Mouse (Mus musculus): ENCODE measurements around the gene Ptgir. TPM values are rescaled to one million over a fixed set of nuclear protein-coding genes. Genes with fewer than 3 reads are reported as not detected.

Gene Ptgir
- total and polyA plus RNA-seq, 2 experiments from 2014 or later, result 0.11 TPM

DNA sequence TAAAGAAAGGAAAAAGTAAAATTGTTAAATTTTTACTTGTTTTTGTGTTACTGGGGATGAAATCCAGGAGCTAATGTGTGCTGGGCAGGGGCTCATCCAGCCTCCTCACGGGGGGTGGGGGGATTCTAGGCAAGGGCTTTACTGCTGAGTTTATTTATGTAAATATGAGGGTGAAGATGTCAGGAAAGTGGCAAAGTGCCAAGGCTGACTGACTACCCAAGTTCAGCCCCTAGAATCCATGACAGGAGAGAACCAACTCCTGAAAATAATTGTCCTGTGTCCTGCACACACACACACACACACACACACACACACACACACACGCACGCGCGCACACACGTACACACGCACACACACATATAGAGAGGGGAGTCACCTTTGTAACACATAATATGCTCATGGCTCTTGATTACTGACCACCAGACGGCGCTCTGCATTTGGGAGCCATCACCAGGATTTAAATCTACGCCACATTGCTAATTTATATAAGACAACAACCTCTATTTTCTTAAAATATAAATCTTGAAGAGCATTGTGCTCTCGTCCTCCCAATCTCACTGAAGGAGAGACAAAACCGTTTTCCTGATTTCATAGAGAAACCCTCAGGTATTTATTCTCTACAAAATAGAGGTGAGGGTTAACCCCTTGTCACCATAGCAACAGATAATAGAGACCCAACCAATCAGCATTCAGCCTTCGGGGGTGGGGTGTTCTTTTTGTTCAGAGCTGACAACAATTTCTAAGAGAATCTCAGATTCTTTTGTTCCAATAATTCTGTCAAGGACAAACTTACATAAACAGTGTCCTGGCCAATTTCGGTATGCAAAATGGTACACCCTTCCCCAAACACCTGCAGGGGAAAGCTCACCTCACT is 26.7 kb downstream of the Ptgir start:
- Histone ChIP-seq H3K4me2 (ENCODE audit: low read depth, low read length, poor library complexity, severe bottlenecking) (no peak overlapping the region; the same call in 1 of the 2 replicates), H3K9me3 (ENCODE audit: low read length) (no peaks in the 10 kb centered on the region), H3K9ac (replicated peaks; ENCODE audit: low read length, poor library complexity, severe bottlenecking) (no peak overlapping the region), H3K27me3 (ENCODE audit: insufficient read depth, low read length) (no peaks in the 10 kb centered on the region), H3K27ac (ENCODE audit: low read depth, low read length) (peak overlapping the region; percentile 83), H3K4me1 (ENCODE audit: insufficient read depth, low read length) (peaks cover 4% of the 10 kb centered on the region; the same call in 1 of the 2 replicates), H3K36me3 (ENCODE audit: insufficient read depth, low read length) (no peaks in the 10 kb centered on the region), H3K4me3 (ENCODE audit: low read depth, low read length) (no peak overlapping the region)
- peak; percentile 92 for TF ChIP-seq CTCF (IDR thresholded peaks at IDR 0.05)
- peak; percentile 57; the same call in 1 of the 2 replicates for ATAC-seq (ENCODE audit: low FRiP score)
- peak; percentile 89 for DNase-seq (ENCODE audit: low spot score)
- 24% methylated on average over 14 of the region's 14 CpGs for WGBS

DNA sequence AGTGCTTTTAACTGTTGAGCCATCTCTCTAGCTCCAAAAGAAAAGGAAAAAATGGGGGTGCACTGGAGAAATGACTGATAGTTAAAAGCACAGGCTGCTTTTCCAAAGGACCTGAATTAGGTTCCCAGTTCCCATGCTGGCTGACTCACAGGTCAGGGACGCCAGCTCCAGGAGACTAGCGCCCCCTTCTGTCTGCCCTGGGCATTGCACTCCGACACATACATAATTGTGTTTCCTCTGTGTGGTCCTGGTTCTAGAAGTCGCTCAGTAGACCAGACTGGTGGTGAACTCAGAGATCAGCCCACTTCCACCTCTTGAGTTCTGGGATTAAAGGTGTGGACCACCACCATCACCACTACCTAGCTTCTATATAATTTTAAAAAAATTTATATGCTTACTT is 31.0 kb downstream of the Ptgir start:
- TF ChIP-seq CTCF (IDR thresholded peaks at IDR 0.05), result peak; percentile 61
- no peak overlapping the region for H3K9ac ChIP-seq (replicated peaks; ENCODE audit: low read length, poor library complexity, severe bottlenecking)
- no peaks in the 10 kb centered on the region for H3K9me3 ChIP-seq (ENCODE audit: low read length)
- no peaks in the 10 kb centered on the region for H3K27me3 ChIP-seq (ENCODE audit: insufficient read depth, low read length)
- no peak for ATAC-seq (ENCODE audit: low FRiP score)
- no peaks in the 10 kb centered on the region for H3K36me3 ChIP-seq (ENCODE audit: insufficient read depth, low read length)
- WGBS, result 57% methylated on average over 4 of the region's 4 CpGs
- peaks cover 20% of the 10 kb centered on the region for H3K4me1 ChIP-seq (ENCODE audit: insufficient read depth, low read length)
- DNase-seq (ENCODE audit: low spot score), result no peak
- H3K4me3 ChIP-seq (ENCODE audit: low read depth, low read length), result no peak overlapping the region
- H3K27ac ChIP-seq (ENCODE audit: low read depth, low read length), result no peak overlapping the region
- H3K4me2 ChIP-seq (ENCODE audit: low read depth, low read length, poor library complexity, severe bottlenecking), result no peak overlapping the region

DNA sequence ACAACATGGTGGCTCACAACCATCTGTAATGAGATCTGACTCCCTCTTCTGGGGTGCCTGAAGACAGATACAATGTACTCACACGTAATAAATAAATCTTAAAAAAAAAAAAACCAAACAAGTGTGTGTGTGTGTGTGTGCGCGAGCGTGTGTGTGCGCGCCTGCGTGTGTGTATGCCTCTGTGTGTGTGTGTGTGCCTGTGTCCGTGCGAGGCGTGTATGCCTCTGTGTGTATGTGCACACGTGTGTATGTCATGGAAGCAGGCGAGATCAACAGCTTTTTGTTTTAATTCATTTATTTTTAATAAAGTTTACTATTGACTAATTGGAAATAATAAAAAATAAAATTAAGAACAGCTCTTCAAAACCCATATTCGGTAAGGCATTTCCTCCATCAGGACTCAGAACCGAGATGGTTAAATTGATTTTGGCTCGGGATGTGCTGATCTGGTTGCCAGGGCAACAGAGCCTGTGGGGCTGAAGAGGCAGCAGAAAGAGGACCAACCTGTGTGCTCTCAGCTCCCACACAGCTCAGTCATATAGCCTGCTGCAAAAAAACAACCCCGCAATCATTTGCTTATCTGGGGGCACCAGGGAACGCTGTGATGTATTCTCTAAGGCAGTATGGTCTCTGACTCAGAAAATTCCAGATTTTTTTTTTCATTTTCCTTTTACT is 32.0 kb downstream of the Ptgir start:
- ATAC-seq (ENCODE audit: low FRiP score) (peak; percentile 80), DNase-seq (ENCODE audit: low spot score) (peak; percentile 93)
- Histone ChIP-seq H3K9me3 (ENCODE audit: low read length) (no peaks in the 10 kb centered on the region), H3K27ac (ENCODE audit: low read depth, low read length) (peak overlapping the region; percentile 76), H3K4me1 (ENCODE audit: insufficient read depth, low read length) (peaks cover 23% of the 10 kb centered on the region), H3K27me3 (ENCODE audit: insufficient read depth, low read length) (no peaks in the 10 kb centered on the region), H3K4me3 (ENCODE audit: low read depth, low read length) (no peak overlapping the region), H3K4me2 (ENCODE audit: low read depth, low read length, poor library complexity, severe bottlenecking) (peak overlapping the region; percentile 16; the same call in 1 of the 2 replicates), H3K36me3 (ENCODE audit: insufficient read depth, low read length) (no peaks in the 10 kb centered on the region), H3K9ac (replicated peaks; ENCODE audit: low read length, poor library complexity, severe bottlenecking) (no peak overlapping the region)
- 48% methylated on average over 17 of the region's 17 CpGs for WGBS
- TF ChIP-seq CTCF (IDR thresholded peaks at IDR 0.05), result no peak

DNA sequence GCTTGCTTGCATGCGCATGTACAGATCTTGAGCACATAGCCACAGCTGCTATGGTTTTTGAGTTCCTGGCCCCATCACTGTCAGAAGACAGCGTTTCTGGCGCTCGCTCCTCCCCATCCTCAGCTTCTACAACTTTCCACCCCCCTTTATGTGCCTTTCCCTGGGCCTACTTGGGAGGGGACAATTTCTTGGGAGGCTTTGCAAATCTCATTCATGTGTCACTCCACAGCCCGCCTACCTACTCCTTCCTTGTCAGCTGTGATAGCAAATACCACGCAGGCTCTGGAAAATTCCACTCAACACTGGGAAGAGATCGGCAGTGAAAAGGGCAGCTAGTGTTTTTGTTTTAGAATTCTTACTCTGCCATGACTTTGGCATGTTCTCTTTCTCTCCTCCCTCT is 34.0 kb downstream of the Ptgir start:
- ATAC-seq (ENCODE audit: low FRiP score) (no peak), DNase-seq (ENCODE audit: low spot score) (peak; percentile 36)
- 16% methylated on average over 7 of the region's 7 CpGs for WGBS
- no peaks in the 10 kb centered on the region for H3K9me3 ChIP-seq (ENCODE audit: low read length)
- H3K9ac ChIP-seq (replicated peaks; ENCODE audit: low read length, poor library complexity, severe bottlenecking), result no peak overlapping the region
- H3K36me3 ChIP-seq (ENCODE audit: insufficient read depth, low read length), result no peaks in the 10 kb centered on the region
- H3K4me1 ChIP-seq (ENCODE audit: insufficient read depth, low read length), result peaks cover 30% of the 10 kb centered on the region
- no peak for TF ChIP-seq CTCF (IDR thresholded peaks at IDR 0.05)
- peak overlapping the region; percentile 65 for H3K27ac ChIP-seq (ENCODE audit: low read depth, low read length)
- no peaks in the 10 kb centered on the region for H3K27me3 ChIP-seq (ENCODE audit: insufficient read depth, low read length)
- H3K4me2 ChIP-seq (ENCODE audit: low read depth, low read length, poor library complexity, severe bottlenecking), result no peak overlapping the region
- no peak overlapping the region for H3K4me3 ChIP-seq (ENCODE audit: low read depth, low read length)

DNA sequence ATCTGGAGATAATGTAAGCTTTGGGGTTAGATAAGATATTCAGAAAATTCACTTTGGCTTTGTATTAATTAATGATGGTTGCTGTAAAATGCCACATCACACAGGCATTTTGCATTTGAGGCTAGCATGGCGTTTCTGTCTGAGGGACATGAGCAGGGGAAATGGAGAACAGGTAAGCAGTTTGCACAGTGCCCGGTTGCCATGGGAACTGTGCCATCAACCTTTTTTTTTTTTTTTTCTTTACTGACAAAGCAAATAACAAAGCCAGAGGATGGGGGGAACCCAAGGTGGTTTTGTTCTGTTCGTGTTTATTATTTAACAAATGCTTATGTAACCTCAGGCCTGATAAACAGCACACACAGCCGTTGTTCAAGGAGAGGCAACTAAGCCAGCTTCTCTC is 36.6 kb downstream of the Ptgir start:
- H3K9ac ChIP-seq (replicated peaks; ENCODE audit: low read length, poor library complexity, severe bottlenecking), result no peak overlapping the region
- peak overlapping the region; percentile 93 for H3K27ac ChIP-seq (ENCODE audit: low read depth, low read length)
- no peaks in the 10 kb centered on the region for H3K9me3 ChIP-seq (ENCODE audit: low read length)
- H3K27me3 ChIP-seq (ENCODE audit: insufficient read depth, low read length), result no peaks in the 10 kb centered on the region
- WGBS, result 24% methylated on average over 4 of the region's 4 CpGs
- ATAC-seq (ENCODE audit: low FRiP score) (no peak), DNase-seq (ENCODE audit: low spot score) (peak; percentile 72)
- no peak for TF ChIP-seq CTCF (IDR thresholded peaks at IDR 0.05)
- H3K4me2 ChIP-seq (ENCODE audit: low read depth, low read length, poor library complexity, severe bottlenecking), result no peak overlapping the region
- H3K4me3 ChIP-seq (ENCODE audit: low read depth, low read length), result no peak overlapping the region
- H3K4me1 ChIP-seq (ENCODE audit: insufficient read depth, low read length), result peaks cover 30% of the 10 kb centered on the region
- no peaks in the 10 kb centered on the region for H3K36me3 ChIP-seq (ENCODE audit: insufficient read depth, low read length)

Data from midbrain, postnatal 0 days (tissue).